Mouse (Mus musculus): ENCODE results near the gene Ube2h. TPM values are rescaled to one million over a fixed set of nuclear protein-coding genes. Genes with fewer than 3 reads are reported as not detected.
A peak's percentile ranks its signal among the peaks of the same experiment; 100 is the strongest.
"Not testable (repeated sequence)": the region's sequence is repeated elsewhere in the genome, so short reads cannot be mapped to it uniquely, and the experiment has no call there.

Gene Ube2h
- 94.6 and 103 TPM in 2 replicates for polyA plus RNA-seq (2012; rRNA removed)

- peak; percentile 100 for DNase-seq (ENCODE audit: low spot score)
Measured at GRCm38 (mm10) chr6:30304399-30304917, at the start of gene Ube2h. Ube2h (minus strand) TSS chr6:30304539.

- no peak for DNase-seq (ENCODE audit: low spot score)
Measured at GRCm38 (mm10) chr6:30353661-30354060, 49.3 kb upstream of the Ube2h start.

- no peak for DNase-seq (ENCODE audit: low spot score)
Measured at GRCm38 (mm10) chr6:30352762-30353161, 48.4 kb upstream of the Ube2h start.

- no peak for DNase-seq (ENCODE audit: low spot score)
Measured at GRCm38 (mm10) chr6:30351290-30351689, 47.0 kb upstream of the Ube2h start.

GRCm38 (mm10) chr6:30347288-30347801 lies 43.0 kb upstream of the Ube2h start:
- DNase-seq (ENCODE audit: low spot score) = no peak

GRCm38 (mm10) chr6:30346737-30347136 lies 42.4 kb upstream of the Ube2h start:
- DNase-seq (ENCODE audit: low spot score) = no peak

GRCm38 (mm10) chr6:30344032-30344431 lies 39.7 kb upstream of the Ube2h start:
- no peak for DNase-seq (ENCODE audit: low spot score)

GRCm38 (mm10) chr6:30340231-30340873 lies 36.0 kb upstream of the Ube2h start:
- no peak for DNase-seq (ENCODE audit: low spot score)

- no peak for DNase-seq (ENCODE audit: low spot score)
Measured at GRCm38 (mm10) chr6:30336912-30337311, 32.6 kb upstream of the Ube2h start.

GRCm38 (mm10) chr6:30332262-30332661 lies 27.9 kb upstream of the Ube2h start:
- DNase-seq (ENCODE audit: low spot score) = no peak

- no peak for DNase-seq (ENCODE audit: low spot score)
Measured at GRCm38 (mm10) chr6:30330706-30331105, 26.4 kb upstream of the Ube2h start.

- no peak for DNase-seq (ENCODE audit: low spot score)
Measured at GRCm38 (mm10) chr6:30325932-30326501, 21.7 kb upstream of the Ube2h start.

GRCm38 (mm10) chr6:30321002-30321401 lies 16.7 kb upstream of the Ube2h start:
- no peak for DNase-seq (ENCODE audit: low spot score)

GRCm38 (mm10) chr6:30319216-30319615 lies 14.9 kb upstream of the Ube2h start:
- DNase-seq (ENCODE audit: low spot score) = no peak

- no peak for DNase-seq (ENCODE audit: low spot score)
Measured at GRCm38 (mm10) chr6:30312006-30312405, 7.7 kb upstream of the Ube2h start.

- DNase-seq (ENCODE audit: low spot score) = no peak
Measured at GRCm38 (mm10) chr6:30308751-30309150, 4.4 kb upstream of the Ube2h start.

GRCm38 (mm10) chr6:30307691-30308090 lies 3.4 kb upstream of the Ube2h start:
- peak; percentile 50 for DNase-seq (ENCODE audit: low spot score)

- DNase-seq (ENCODE audit: low spot score) = not testable (repeated sequence)
Measured at GRCm38 (mm10) chr6:30303771-30304398, 454 bp downstream of the Ube2h start.

- peak; percentile 32 for DNase-seq (ENCODE audit: low spot score)
Measured at GRCm38 (mm10) chr6:30302781-30303631, 1.3 kb downstream of the Ube2h start.

- DNase-seq (ENCODE audit: low spot score) = no peak
Measured at GRCm38 (mm10) chr6:30302156-30302555, 2.2 kb downstream of the Ube2h start.

- DNase-seq (ENCODE audit: low spot score) = no peak
Measured at GRCm38 (mm10) chr6:30300901-30301300, 3.4 kb downstream of the Ube2h start.

GRCm38 (mm10) chr6:30300372-30300771 lies 4.0 kb downstream of the Ube2h start:
- peak; percentile 58 for DNase-seq (ENCODE audit: low spot score)
